Mouse (Mus musculus) lung, adult 2 months (tissue): Measurements from ENCODE around the gene Dlg3.

Source experiments
- CTCF ChIP-seq: fragments of 200-500 bp; IDR thresholded peaks from 2 replicates; pipeline ENCODE4 v1.5.1; 2011; ENCODE audit warnings: mild to moderate bottlenecking, low read length, control low read depth; ENCODE audit not compliant: insufficient read depth
- POLR2A ChIP-seq: fragments of 200-500 bp; IDR thresholded peaks from 2 replicates; pipeline ENCODE4 v1.6.1; 2011; ENCODE audit warnings: low read depth, mild to moderate bottlenecking, control low read depth, low read length, borderline replicate concordance; ENCODE audit errors: extremely low read depth

DNA sequence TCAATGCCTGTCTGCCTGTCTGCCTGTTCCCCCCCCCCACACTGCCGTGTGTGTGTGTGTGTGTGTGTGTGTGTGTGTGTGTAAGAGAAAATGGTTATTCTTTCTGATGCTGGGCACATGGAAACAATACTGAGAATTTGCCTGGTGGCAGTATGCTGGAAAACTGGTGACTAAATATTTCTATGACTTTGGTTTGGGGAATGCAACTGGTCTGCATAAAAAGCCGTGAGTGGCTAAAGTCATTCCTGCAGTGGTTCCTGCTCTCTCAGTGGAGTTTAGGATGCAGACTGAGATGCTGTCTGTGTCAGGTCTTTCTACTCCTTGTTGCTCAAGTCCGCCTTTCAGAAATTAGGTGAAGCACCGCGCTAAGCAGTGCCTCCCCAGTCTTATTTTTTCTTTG is 10.9 kb downstream of the Dlg3 start:
- TF ChIP-seq POLR2A = no peak
- TF ChIP-seq CTCF = no peak
